Mouse (Mus musculus) testis, adult 2 months (tissue): ENCODE results near the gene Pms1. TPM values are rescaled to one million over a fixed set of nuclear protein-coding genes. Genes with fewer than 3 reads are reported as not detected.

Experiments
- H3K27ac ChIP-seq: fragments of 200-500 bp; 2 replicates; pipeline ENCODE4 v1.5.1; 2012; ENCODE audit warnings: low read depth, low read length; ENCODE audit not compliant: control insufficient read depth, insufficient read depth
- H3K27me3 ChIP-seq: fragments of 200-500 bp; 2 replicates; pipeline ENCODE4 v1.6.1; 2012; ENCODE audit warnings: mild to moderate bottlenecking, low read length, moderate library complexity; ENCODE audit not compliant: control insufficient read depth, insufficient read depth
- H3K36me3 ChIP-seq: fragments of 200-500 bp; 2 replicates; pipeline ENCODE4 v1.6.1; 2012; ENCODE audit warnings: mild to moderate bottlenecking, low read length; ENCODE audit not compliant: control insufficient read depth, insufficient read depth
- H3K4me1 ChIP-seq: fragments of 200-500 bp; 2 replicates; pipeline ENCODE4 v1.6.1; 2012; ENCODE audit warnings: low read length; ENCODE audit not compliant: control insufficient read depth, insufficient read depth
- H3K4me3 ChIP-seq: fragments of 200-500 bp; 2 replicates; pipeline ENCODE4 v1.5.1; 2012; ENCODE audit warnings: low read depth, mild to moderate bottlenecking, low read length, moderate library complexity, mixed read lengths; ENCODE audit not compliant: control insufficient read depth
- CTCF ChIP-seq: fragments of 200-500 bp; IDR thresholded peaks from 2 replicates; pipeline ENCODE4 v1.5.1; 2012; ENCODE audit warnings: low read depth, mild to moderate bottlenecking, inconsistent platforms, low read length, moderate library complexity; ENCODE audit not compliant: control insufficient read depth, insufficient read depth, insufficient replicate concordance
- POLR2A ChIP-seq: fragments of 200-500 bp; IDR thresholded peaks from 2 replicates; pipeline ENCODE4 v1.6.1; 2012; ENCODE audit warnings: low read depth, mild to moderate bottlenecking, inconsistent platforms, low read length, moderate library complexity; ENCODE audit not compliant: control insufficient read depth
- polyA plus RNA-seq: library from polyadenylated mRNA; depleted of rRNA; stranded (reverse); fragments of >200 nt; gene quantifications from 2 replicates; pipeline ENCODE4 v1.2.3, GENCODE M21; 2012

Pms1 gene
- polyA plus RNA-seq, 1 experiment, result 1.1 TPM

- Histone ChIP-seq H3K4me1 (no peaks in the 10 kb centered on the region), H3K36me3 (no peaks in the 10 kb centered on the region), H3K27me3 (no peaks in the 10 kb centered on the region), H3K4me3 (no peak overlapping the region), H3K27ac (no peak overlapping the region)
- no peak for TF ChIP-seq CTCF
- TF ChIP-seq POLR2A, result no peak
Observed at GRCm38 (mm10) chr1:53226063-53226462, 70.8 kb downstream of the Pms1 start.

- no peaks in the 10 kb centered on the region for H3K27me3 ChIP-seq
- no peaks in the 10 kb centered on the region for H3K36me3 ChIP-seq
- H3K4me1 ChIP-seq, result no peaks in the 10 kb centered on the region
- no peak overlapping the region for H3K27ac ChIP-seq
- no peak for TF ChIP-seq POLR2A
- no peak for TF ChIP-seq CTCF
- no peak overlapping the region for H3K4me3 ChIP-seq
Observed at GRCm38 (mm10) chr1:53225616-53226015, 71.2 kb downstream of the Pms1 start.

- no peaks in the 10 kb centered on the region for H3K36me3 ChIP-seq
- no peak for TF ChIP-seq POLR2A
- TF ChIP-seq CTCF, result no peak
- H3K27ac ChIP-seq, result no peak overlapping the region
- H3K4me3 ChIP-seq, result no peak overlapping the region
- H3K27me3 ChIP-seq, result no peaks in the 10 kb centered on the region
- H3K4me1 ChIP-seq, result no peaks in the 10 kb centered on the region
Observed at GRCm38 (mm10) chr1:53224775-53225174, 72.0 kb downstream of the Pms1 start.

GRCm38 (mm10) chr1:53210136-53210535 lies 86.7 kb downstream of the Pms1 start:
- no peaks in the 10 kb centered on the region for H3K27me3 ChIP-seq
- no peaks in the 10 kb centered on the region for H3K36me3 ChIP-seq
- H3K4me3 ChIP-seq, result no peak overlapping the region
- H3K4me1 ChIP-seq, result no peaks in the 10 kb centered on the region
- TF ChIP-seq POLR2A (no peak), CTCF (no peak)
- no peak overlapping the region for H3K27ac ChIP-seq

GRCm38 (mm10) chr1:53203902-53204301 lies 92.9 kb downstream of the Pms1 start:
- H3K27ac ChIP-seq, result no peak overlapping the region
- no peaks in the 10 kb centered on the region for H3K27me3 ChIP-seq
- no peaks in the 10 kb centered on the region for H3K36me3 ChIP-seq
- TF ChIP-seq CTCF (no peak), POLR2A (no peak)
- H3K4me1 ChIP-seq, result no peaks in the 10 kb centered on the region
- no peak overlapping the region for H3K4me3 ChIP-seq

- H3K27ac ChIP-seq, result no peak overlapping the region
- H3K4me1 ChIP-seq, result no peaks in the 10 kb centered on the region
- TF ChIP-seq CTCF, result no peak
- no peaks in the 10 kb centered on the region for H3K36me3 ChIP-seq
- H3K4me3 ChIP-seq, result no peak overlapping the region
- no peaks in the 10 kb centered on the region for H3K27me3 ChIP-seq
Observed at GRCm38 (mm10) chr1:53201630-53202199, 95.1 kb downstream of the Pms1 start.

- Histone ChIP-seq H3K36me3 (no peaks in the 10 kb centered on the region), H3K27ac (no peak overlapping the region), H3K27me3 (no peaks in the 10 kb centered on the region), H3K4me1 (no peaks in the 10 kb centered on the region), H3K4me3 (no peak overlapping the region)
- TF ChIP-seq POLR2A (no peak), CTCF (no peak)
Observed at GRCm38 (mm10) chr1:53194536-53194935, 102.3 kb downstream of the Pms1 start.

- Histone ChIP-seq H3K27ac (no peak overlapping the region), H3K27me3 (no peaks in the 10 kb centered on the region), H3K36me3 (no peaks in the 10 kb centered on the region), H3K4me1 (peaks cover 2% of the 10 kb centered on the region; the same call in 1 of the 2 replicates), H3K4me3 (no peak overlapping the region)
- no peak for TF ChIP-seq CTCF
- TF ChIP-seq POLR2A, result no peak
Observed at GRCm38 (mm10) chr1:53191234-53191633, 105.6 kb downstream of the Pms1 start.
